Mouse (Mus musculus) olfactory bulb, adult 2 months (tissue): ENCODE measurements around the gene Gtpbp3. TPM values are rescaled to one million over a fixed set of nuclear protein-coding genes. Genes with fewer than 3 reads are reported as not detected.
A peak's percentile ranks its signal among the peaks of the same experiment; 100 is the strongest.

ENCODE experiments used
- H3K27ac ChIP-seq: fragments of 200-500 bp; 2 replicates; pipeline ENCODE4 v1.5.1; 2012; ENCODE audit warnings: low read depth, low read length; ENCODE audit not compliant: insufficient read depth
- H3K4me1 ChIP-seq: fragments of 200-500 bp; 2 replicates; pipeline ENCODE4 v1.6.1; 2012; ENCODE audit warnings: low read length; ENCODE audit not compliant: control insufficient read depth, insufficient read depth
- H3K4me3 ChIP-seq: fragments of 200-500 bp; 2 replicates; pipeline ENCODE4 v1.5.1; 2012; ENCODE audit warnings: mild to moderate bottlenecking, low read depth, low read length, moderate library complexity; ENCODE audit not compliant: insufficient read depth
- CTCF ChIP-seq: fragments of 200-500 bp; IDR thresholded peaks from 2 replicates; pipeline ENCODE4 v1.5.1; 2012; ENCODE audit warnings: low read depth, mild to moderate bottlenecking, low read length, moderate library complexity; ENCODE audit not compliant: insufficient read depth
- POLR2A ChIP-seq: fragments of 200-500 bp; IDR thresholded peaks from 2 replicates; pipeline ENCODE4 v1.6.1; 2012; ENCODE audit warnings: mild to moderate bottlenecking, low read depth, low read length, moderate library complexity; ENCODE audit not compliant: insufficient read depth
- WGBS: fragments of 180-500 bp; shearing (Covaris S2); methylation state at CpG from one replicate; pipeline ENCODE4 v1.1.7; 2018; 5-methylcytosine and 5-hydroxymethylcytosine counted together
- polyA plus RNA-seq: library from polyadenylated mRNA; stranded (reverse); fragments of >200 nt; gene quantifications from 2 replicates; pipeline ENCODE4 v1.2.4, GENCODE M21; 2012; ENCODE audit warnings: low replicate concordance; ENCODE audit not compliant: missing spikeins, insufficient read depth, insufficient read length

The Gtpbp3 gene
- polyA plus RNA-seq, 1 experiment = not detected

DNA sequence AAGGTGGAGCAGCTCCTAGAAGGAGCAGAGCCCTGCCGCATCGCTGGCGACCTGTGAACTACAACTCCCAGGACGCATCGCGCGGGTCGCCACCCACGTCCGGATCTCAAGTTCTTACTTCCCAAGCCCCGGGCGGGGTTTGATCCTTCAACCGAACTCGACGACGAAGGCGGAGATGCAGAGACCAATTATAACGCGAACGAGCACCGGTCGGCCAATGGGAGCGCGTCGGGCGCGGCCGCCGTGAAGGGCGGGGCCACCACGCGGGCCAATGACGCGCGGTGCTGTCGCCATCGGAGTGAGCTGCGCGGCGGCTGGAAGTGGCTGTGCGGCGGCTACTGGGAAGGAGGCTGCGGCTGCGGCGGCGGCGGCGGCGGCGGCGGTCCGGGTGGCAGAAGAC is 19.0 kb upstream of the Gtpbp3 start, which contains the start of gene Dda1:
Dda1 (plus strand) TSS at position 284 of the 400 bp plus-strand sequence.
- Histone ChIP-seq H3K27ac (no peak within 1 kb of the TSS), H3K4me1 (peaks cover 27% of the 10 kb centered on the region), H3K4me3 (peak within 1 kb of the TSS; percentile 81)
- under 1% methylated on average over 52 of the region's 52 CpGs for WGBS
- TF ChIP-seq CTCF (no peak), POLR2A (peak; percentile 67)

GRCm38 (mm10) chr8:71469411-71469810 is 18.5 kb upstream of the Gtpbp3 start:
- peaks cover 22% of the 10 kb centered on the region for H3K4me1 ChIP-seq
- H3K4me3 ChIP-seq = peak overlapping the region; percentile 81
- TF ChIP-seq CTCF = no peak
- no peak for TF ChIP-seq POLR2A
- no peak overlapping the region for H3K27ac ChIP-seq
- under 1% methylated on average over 24 of the region's 24 CpGs for WGBS

DNA sequence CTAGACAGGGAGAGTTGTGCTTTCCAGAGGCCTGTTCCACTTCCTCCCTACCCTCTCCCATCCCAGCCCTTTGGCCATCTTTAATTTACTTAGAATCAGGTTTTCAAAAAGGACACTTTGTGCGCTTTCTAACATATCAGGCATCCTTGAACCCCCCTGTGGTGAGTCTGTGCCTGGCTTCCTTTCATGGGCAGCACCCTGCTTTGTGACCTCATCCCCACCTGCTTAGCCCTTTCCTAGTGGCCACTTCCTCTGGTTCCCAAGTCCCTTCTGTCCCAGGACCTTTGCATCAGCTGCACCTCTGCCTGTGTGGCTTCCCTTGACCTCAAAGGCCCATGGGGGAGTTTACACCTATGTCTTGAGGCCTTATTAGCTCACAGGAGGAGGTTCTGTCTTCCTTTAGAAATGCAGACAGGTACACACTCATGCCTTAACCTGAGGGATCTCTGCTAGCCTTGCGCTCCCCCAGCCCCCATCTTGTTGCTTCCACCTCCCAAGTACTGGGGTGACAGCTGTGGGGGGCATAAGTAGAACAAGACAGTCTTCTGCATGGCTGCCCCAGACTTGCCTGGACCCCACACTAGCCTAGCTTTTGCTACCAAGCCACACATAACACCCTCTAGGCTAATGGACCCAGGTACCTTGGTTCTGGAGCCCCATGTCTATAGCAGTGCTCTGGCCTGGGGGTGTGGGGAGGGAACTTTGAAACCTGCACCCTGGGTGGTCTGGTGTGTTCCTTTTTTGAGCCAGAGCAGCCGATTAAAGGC is 17.6 kb upstream of the Gtpbp3 start:
- H3K27ac ChIP-seq = no peak overlapping the region
- 75% methylated on average over 3 of the region's 3 CpGs for WGBS
- TF ChIP-seq POLR2A = no peak
- no peak for TF ChIP-seq CTCF
- H3K4me1 ChIP-seq = peaks cover 20% of the 10 kb centered on the region
- H3K4me3 ChIP-seq = peak overlapping the region; percentile 81

GRCm38 (mm10) chr8:71470913-71471255 is 17.0 kb upstream of the Gtpbp3 start:
- Histone ChIP-seq H3K4me1 (peaks cover 24% of the 10 kb centered on the region), H3K4me3 (no peak overlapping the region), H3K27ac (no peak overlapping the region)
- WGBS = 60% methylated on average over 5 of the region's 5 CpGs
- TF ChIP-seq POLR2A (no peak), CTCF (no peak)

DNA sequence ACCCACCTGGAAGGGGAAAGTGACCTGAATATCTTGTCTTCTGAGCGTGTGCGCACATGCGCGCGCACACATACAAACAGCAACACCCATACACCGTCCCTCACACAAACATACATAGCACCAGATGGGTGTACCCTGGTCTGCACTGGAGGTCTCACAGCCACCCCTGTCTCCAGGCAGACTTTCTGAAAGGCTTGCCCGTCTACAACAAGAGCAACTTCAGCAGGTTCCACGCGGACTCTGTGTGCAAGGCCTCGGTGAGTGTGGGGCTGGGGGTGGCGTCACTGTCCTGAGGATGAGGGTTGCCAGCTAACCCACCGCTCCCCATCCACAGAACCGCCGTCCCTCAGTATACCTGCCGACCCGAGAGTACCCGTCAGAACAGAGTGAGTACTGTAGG is 16.0 kb upstream of the Gtpbp3 start:
- Histone ChIP-seq H3K27ac (no peak overlapping the region), H3K4me1 (peaks cover 26% of the 10 kb centered on the region), H3K4me3 (no peak overlapping the region)
- WGBS = 93% methylated on average over 17 of the region's 17 CpGs
- no peak for TF ChIP-seq CTCF
- no peak for TF ChIP-seq POLR2A

GRCm38 (mm10) chr8:71472601-71473386 is 15.1 kb upstream of the Gtpbp3 start:
- TF ChIP-seq POLR2A (no peak), CTCF (peak; percentile 50; the same call in 1 of the 2 replicates)
- Histone ChIP-seq H3K27ac (no peak overlapping the region), H3K4me3 (no peak overlapping the region), H3K4me1 (peaks cover 35% of the 10 kb centered on the region)
- 84% methylated on average over 8 of the region's 8 CpGs for WGBS

DNA sequence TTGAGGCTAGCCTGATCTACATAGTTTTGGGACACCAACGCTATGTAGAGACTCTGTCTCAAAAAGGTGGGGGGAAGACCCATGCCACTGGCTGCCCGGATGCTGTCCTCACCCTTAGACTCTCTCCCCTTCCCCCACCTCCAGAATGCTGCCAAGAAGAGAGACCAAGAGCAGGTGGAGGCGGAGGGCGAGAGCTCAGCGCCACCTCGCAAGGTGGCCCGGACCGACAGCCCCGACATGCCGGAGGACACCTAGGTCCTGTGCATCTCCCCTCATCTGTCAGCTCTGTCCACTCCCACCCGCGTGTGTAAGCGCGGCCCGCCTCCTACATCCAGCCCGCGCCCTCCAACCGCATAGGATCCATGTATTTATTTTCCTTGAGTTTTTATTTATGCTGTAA is 13.6 kb upstream of the Gtpbp3 start:
- TF ChIP-seq CTCF (no peak), POLR2A (no peak)
- Histone ChIP-seq H3K4me3 (no peak overlapping the region), H3K27ac (no peak overlapping the region), H3K4me1 (peaks cover 35% of the 10 kb centered on the region)
- 89% methylated on average over 18 of the region's 18 CpGs for WGBS

DNA sequence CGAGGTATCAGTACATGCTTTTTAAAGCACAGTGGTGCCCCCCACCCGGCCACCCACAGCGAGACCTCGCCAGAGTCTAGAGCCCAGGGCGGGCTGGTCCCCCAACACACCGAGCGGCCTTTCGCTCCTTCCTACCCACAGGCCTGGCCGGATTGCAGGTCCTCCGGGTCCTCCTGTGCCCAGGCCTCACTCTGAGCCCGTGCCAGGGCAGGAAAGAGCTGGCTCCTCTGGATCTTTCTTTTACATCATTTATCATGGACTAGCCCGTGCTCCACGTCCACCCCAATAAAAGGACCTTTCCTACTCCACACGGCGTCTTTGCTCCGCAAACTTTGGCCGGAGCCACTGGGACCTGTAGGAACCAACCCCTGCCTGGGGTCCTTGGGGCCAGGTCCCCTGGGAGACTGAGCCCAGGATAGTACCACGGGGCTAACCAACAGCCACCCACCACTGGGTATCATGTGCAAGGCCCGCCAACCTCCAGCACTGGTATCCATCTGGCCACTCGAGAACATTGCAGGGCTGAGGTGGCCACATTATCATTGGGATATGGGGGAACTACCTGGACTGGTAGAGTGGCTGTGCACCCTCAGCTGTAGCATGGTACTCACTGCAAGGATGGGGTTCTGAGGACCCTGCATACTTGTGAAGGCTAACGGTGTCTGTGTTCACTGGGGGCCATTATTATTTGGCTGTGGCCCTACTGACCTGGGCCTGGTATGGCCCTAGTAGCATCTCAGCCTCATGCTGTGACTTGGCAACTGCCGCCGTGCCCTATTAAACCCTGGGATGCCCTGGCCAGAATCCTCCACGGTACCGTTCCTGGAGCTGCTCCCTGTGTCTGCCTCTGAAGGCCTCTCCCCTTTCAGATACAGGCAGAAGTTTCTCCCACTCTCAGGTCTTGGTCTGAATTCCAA is 12.9 kb upstream of the Gtpbp3 start:
- Histone ChIP-seq H3K4me1 (peaks cover 29% of the 10 kb centered on the region), H3K27ac (no peak overlapping the region), H3K4me3 (no peak overlapping the region)
- no peak for TF ChIP-seq CTCF
- 84% methylated on average over 25 of the region's 25 CpGs for WGBS
